In the genomic region with DNA sequence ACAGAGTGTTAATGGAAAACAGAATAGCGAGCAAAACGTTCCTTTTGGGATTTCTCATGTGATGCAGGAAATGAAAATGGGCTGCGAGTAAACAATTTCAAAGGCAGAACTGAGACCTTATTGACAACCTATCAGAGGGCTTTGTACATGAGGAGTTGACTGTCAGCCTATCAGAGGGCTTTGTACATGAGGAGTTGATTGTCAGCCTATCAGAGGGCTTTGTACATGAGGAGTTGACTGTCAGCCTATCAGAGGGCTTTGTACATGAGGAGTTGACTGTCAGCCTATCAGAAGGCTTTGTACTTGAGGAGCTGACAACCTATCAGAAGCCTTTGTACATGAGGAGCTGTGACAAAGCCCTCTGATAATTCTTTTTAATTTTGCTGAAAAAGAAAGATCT, we compare ENCODE assay signal across 21 mouse cellular contexts. TPM values are rescaled to one million over a fixed set of nuclear protein-coding genes. Genes with fewer than 3 reads are reported as not detected.
A peak's percentile ranks its signal among the peaks of the same experiment; 100 is the strongest.
DNase-seq lines count a peak whose midpoint lies in the region; ATAC-seq and TF ChIP-seq lines count a peak whose summit lies in the region.
"Not testable (repeated sequence)": the region's sequence is repeated elsewhere in the genome, so short reads cannot be mapped to it uniquely, and the experiment has no call there.
"Had no signal": no experiment of that assay in that cellular context is flagged by ENCODE, and none has a peak within 500 bp of the region (broad histone marks: within the 10 kb centered on the region; RNA-seq: fewer than 3 reads in every experiment).

No protein-coding gene starts in this region.

- H3K27ac ChIP-seq in ES-E14 (ENCODE audit: insufficient read depth, low read depth, low read length, poor library complexity, severe bottlenecking); liver, adult 2 months (replicated peaks; ENCODE audit: insufficient read depth, low read depth, low read length); midbrain, postnatal 0 days (ENCODE audit: low read depth, low read length): not testable (repeated sequence)

- not testable (repeated sequence) for H3K9ac ChIP-seq in ES-E14 (ENCODE audit: insufficient read depth, low read depth, low read length, poor library complexity, severe bottlenecking); liver, adult 2 months (ENCODE audit: low read depth, low read length); midbrain, postnatal 0 days (replicated peaks; ENCODE audit: low read length, poor library complexity, severe bottlenecking)

- in situ Hi-C loops in ES-E14 (cut with MboI; ENCODE audit: low sequenced_read_pairs in 2 of 2, unreplicated experiment in 2 of 2), result not testable (repeated sequence)

- not testable (repeated sequence) for H3K27me3 ChIP-seq in liver, adult 2 months (ENCODE audit: control insufficient read depth, insufficient read depth, low read length); midbrain, postnatal 0 days (ENCODE audit: insufficient read depth, low read length)

- 76% methylated on average over 3 of the region's 3 CpGs for WGBS in liver, adult 2 months
- WGBS in midbrain, postnatal 0 days, result 77% methylated on average over 3 of the region's 3 CpGs

- not testable (repeated sequence) for H3K4me3 ChIP-seq in ES-E14 (ENCODE audit: insufficient read depth in 1 of 2, low read depth in 1 of 2, low read length in 2 of 2, poor library complexity in 1 of 2, severe bottlenecking in 1 of 2); liver, adult 2 months (ENCODE audit: insufficient read depth, low read depth, low read length); midbrain, postnatal 0 days (ENCODE audit: low read depth, low read length)

- not testable (repeated sequence) for H3K4me2 ChIP-seq in midbrain, postnatal 0 days (ENCODE audit: low read depth, low read length, poor library complexity, severe bottlenecking)

- H3K36me3 ChIP-seq in ES-E14 (ENCODE audit: control insufficient read depth, insufficient read depth, low read length, poor library complexity, severe bottlenecking); liver, adult 2 months (ENCODE audit: control insufficient read depth, insufficient read depth, low read length); midbrain, postnatal 0 days (ENCODE audit: insufficient read depth, low read length): not testable (repeated sequence)

- not testable (repeated sequence) for ATAC-seq in midbrain, postnatal 0 days (ENCODE audit: low FRiP score)

- TF ChIP-seq POLR2A in brain, embryonic 14.5 days (IDR thresholded peaks at IDR 0.05; ENCODE audit: borderline replicate concordance, extremely low read depth, insufficient read depth, insufficient read length, poor library complexity, severe bottlenecking); liver, adult 2 months (IDR thresholded peaks at IDR 0.05; ENCODE audit: extremely low read depth, insufficient read depth, low read length): not testable (repeated sequence)

- not testable (repeated sequence) for H3K4me1 ChIP-seq in ES-E14 (ENCODE audit: control insufficient read depth in 2 of 2, insufficient read depth in 2 of 2, low read length in 2 of 2, poor library complexity in 1 of 2); liver, adult 2 months (ENCODE audit: control insufficient read depth, insufficient read depth, low read length); midbrain, postnatal 0 days (ENCODE audit: insufficient read depth, low read length)

- not testable (repeated sequence) for TF ChIP-seq CTCF in brain, embryonic 14.5 days (IDR thresholded peaks at IDR 0.05; ENCODE audit: borderline replicate concordance, extremely low read depth, insufficient read depth, insufficient read length); liver, adult 2 months (IDR thresholded peaks at IDR 0.05; ENCODE audit: low read depth, low read length); midbrain, postnatal 0 days (IDR thresholded peaks at IDR 0.05)

- H3K79me2 ChIP-seq in liver, adult 2 months (ENCODE audit: control insufficient read depth, insufficient read depth, low read length), result not testable (repeated sequence)

- peak; percentile 10 for DNase-seq in 3T3-L1 (ENCODE audit: low read depth, low spot score)
- DNase-seq in ES-E14 (ENCODE audit: low read depth, low spot score), result not testable (repeated sequence)
- DNase-seq in R1 (ENCODE audit: low read depth, low spot score), result peak; percentile 47
- DNase-seq in brain, embryonic 14.5 days (ENCODE audit: low read depth), result peak; percentile 17
- DNase-seq in heart, adult 11 months, result peak; percentile 51
- peak; percentile 80 for DNase-seq in liver, adult 2 months (ENCODE audit: extremely low read depth, low read depth, low spot score)
- DNase-seq in midbrain, postnatal 0 days (ENCODE audit: low spot score), result peak; percentile 6

- not testable (repeated sequence) for H3K9me3 ChIP-seq in ES-E14 (ENCODE audit: control insufficient read depth, insufficient read depth, low read depth, low read length); midbrain, postnatal 0 days (ENCODE audit: low read length)

TF ChIP-seq in ES-E14, 5 proteins besides CTCF, POLR2A, EP300 and RAD21:
- TF ChIP-seq CHD2 (IDR thresholded peaks at IDR 0.05; ENCODE audit: low read depth, low read length), result peak; percentile 34; the same call in 1 of the 2 replicates

RNA-seq across cellular contexts. Expression of gene Sdr9c7, which starts 18.9 kb away (rescaled TPM):
- total RNA-seq in ES-E14 (2012; rRNA removed), result 0.27 TPM in 1 of 2 replicates, not detected in the other
- 0.06 TPM in 1 of 2 replicates, not detected in the other for polyA plus RNA-seq in brain, embryonic 14.5 days (2012; rRNA removed)
- total RNA-seq in liver, adult 2 months (2014; rRNA removed), result 25.6 and 26.9 TPM in 2 replicates
- polyA plus RNA-seq in liver, adult 2 months (2012; rRNA removed), result 20.4 and 36.7 TPM in 2 replicates
- 0.99 TPM in 1 of 2 replicates, not detected in the other for total RNA-seq in midbrain, postnatal 0 days (2014; rRNA removed)
- polyA plus RNA-seq in midbrain, postnatal 0 days (2015; fragmentation: Nextera tagmentation; extraction: Ambion mirVana), result not detected in 2 replicates
- total RNA-seq: CH12.LX; common myeloid progenitor, adult 5-6 weeks had no signal
- polyA plus RNA-seq: CD4-positive, CD25-positive, alpha-beta regulatory T cell, adult 4 months; embryonic facial prominence, embryonic 11.5 days; erythroblast, embryonic 14.5 days; forebrain, embryonic 10.5 days; forebrain, embryonic 12.5 days; forebrain, embryonic 14.5 days; forebrain, embryonic 16.5 days; Patski had no signal

RNA-seq across cellular contexts. Expression of gene Rdh7, which starts 28.6 kb away (rescaled TPM):
- total RNA-seq in ES-E14 (2012; rRNA removed), result not detected in 2 replicates
- not detected in 2 replicates for polyA plus RNA-seq in brain, embryonic 14.5 days (2012; rRNA removed)
- total RNA-seq in liver, adult 2 months (2014; rRNA removed), result 1,124 and 1,219 TPM in 2 replicates
- 1,436 and 1,472 TPM in 2 replicates for polyA plus RNA-seq in liver, adult 2 months (2012; rRNA removed)
- not detected in 2 replicates for total RNA-seq in midbrain, postnatal 0 days (2014; rRNA removed)
- not detected in 2 replicates for polyA plus RNA-seq in midbrain, postnatal 0 days (2015; fragmentation: Nextera tagmentation; extraction: Ambion mirVana)
- total RNA-seq: adrenal gland, postnatal 25 days; CH12.LX; common myeloid progenitor, adult 5-6 weeks had no signal
- polyA plus RNA-seq: CD4-positive, CD25-positive, alpha-beta regulatory T cell, adult 4 months; embryonic facial prominence, embryonic 11.5 days; embryonic facial prominence, embryonic 13.5 days; embryonic facial prominence, embryonic 15.5 days; erythroblast, embryonic 14.5 days; forebrain, embryonic 10.5 days; forebrain, embryonic 12.5 days; forebrain, embryonic 14.5 days; forebrain, embryonic 16.5 days; Patski had no signal

RNA-seq across cellular contexts. Expression of gene Rdh16f2, which starts 50.9 kb away (rescaled TPM):
- 0.26 TPM in 1 of 2 replicates, not detected in the other for total RNA-seq in ES-E14 (2012; rRNA removed)
- polyA plus RNA-seq in brain, embryonic 14.5 days (2012; rRNA removed), result not detected in 2 replicates
- 282 and 329 TPM in 2 replicates for total RNA-seq in liver, adult 2 months (2014; rRNA removed)
- 281 and 297 TPM in 2 replicates for polyA plus RNA-seq in liver, adult 2 months (2012; rRNA removed)
- not detected in 2 replicates for total RNA-seq in midbrain, postnatal 0 days (2014; rRNA removed)
- not detected in 2 replicates for polyA plus RNA-seq in midbrain, postnatal 0 days (2015; fragmentation: Nextera tagmentation; extraction: Ambion mirVana)
- total RNA-seq: adrenal gland, postnatal 25 days; CH12.LX; common myeloid progenitor, adult 5-6 weeks had no signal
- polyA plus RNA-seq: adrenal gland, adult 2 months; CD4-positive, CD25-positive, alpha-beta regulatory T cell, adult 4 months; embryonic facial prominence, embryonic 11.5 days; embryonic facial prominence, embryonic 13.5 days; embryonic facial prominence, embryonic 15.5 days; erythroblast, embryonic 14.5 days; forebrain, embryonic 10.5 days; forebrain, embryonic 12.5 days; forebrain, embryonic 14.5 days; forebrain, embryonic 16.5 days; Patski had no signal

Comparison
In these comparisons a context has a peak if more than half of its experiments do, and no peak if none do; other contexts are left out.
1. RNA of gene Sdr9c7, which starts 18.9 kb away (total RNA-seq): 25.6 to 26.9 TPM in liver, adult 2 months; 0.99 TPM in midbrain, postnatal 0 days and 0.27 TPM in ES-E14; every median in the first group is over 10 times any median in the second.
2. RNA of gene Rdh7, which starts 28.6 kb away (total RNA-seq): 1,124 to 1,219 TPM in liver, adult 2 months; not detected in ES-E14 and not detected in midbrain, postnatal 0 days; every median in the first group is over 1,000 times any median in the second.
3. RNA of gene Rdh16f2, which starts 50.9 kb away (total RNA-seq): 282 to 329 TPM in liver, adult 2 months; 0.26 TPM in ES-E14 and not detected in midbrain, postnatal 0 days; every median in the first group is over 100 times any median in the second.